Mouse (Mus musculus) testis, postnatal 10 days (tissue): ENCODE results near the gene Gnl3l.

ENCODE experiments used
- DNase-seq: peaks from one replicate; pipeline ENCODE4 v3.0.0; 2021; ENCODE audit warnings: low spot score

Gnl3l gene

DNA sequence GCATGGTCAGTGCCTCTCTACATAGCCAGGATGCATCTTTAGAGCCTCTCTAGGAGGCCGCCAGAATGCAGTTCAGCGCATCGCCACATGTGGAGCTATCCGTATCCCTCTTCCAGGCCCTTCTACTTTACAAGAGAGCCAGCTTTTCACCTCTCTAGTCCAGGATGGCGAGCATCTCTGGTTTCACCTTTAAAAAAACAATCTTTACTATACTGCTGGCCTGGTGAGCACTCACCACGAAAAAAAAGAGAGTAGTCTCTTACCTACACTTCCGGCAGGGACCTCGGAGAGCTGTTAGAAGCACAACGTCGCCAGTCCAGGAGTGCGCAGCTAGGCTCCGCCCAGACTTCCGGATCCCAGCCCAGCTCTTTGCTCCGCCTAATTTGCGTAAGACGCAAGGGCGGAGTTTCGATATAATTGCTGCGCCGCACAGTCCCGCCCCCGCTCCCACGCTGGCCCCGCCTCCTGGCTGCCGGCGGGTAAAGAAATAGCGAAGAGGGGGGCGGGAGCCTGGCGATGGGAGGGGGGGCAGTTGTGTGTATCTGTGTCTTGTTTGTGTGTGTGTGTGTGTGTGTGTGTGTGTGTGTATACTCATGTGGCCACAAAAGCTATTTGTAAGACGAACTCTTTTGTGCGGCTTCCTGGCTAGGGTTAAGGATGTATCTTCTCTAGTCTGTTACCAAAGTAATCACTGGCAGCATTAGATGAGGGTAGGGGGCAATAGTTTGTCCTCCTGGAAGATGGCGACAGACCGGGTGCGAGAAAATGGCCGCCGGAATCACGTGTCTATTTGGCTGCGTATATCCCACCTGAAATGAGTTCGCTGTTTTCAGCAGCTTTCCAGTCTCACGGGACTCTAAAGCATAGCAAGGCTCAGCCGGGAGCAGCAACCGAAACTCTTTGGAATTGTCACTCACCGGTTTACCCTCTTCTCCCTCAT is at the start of gene Gnl3l:
TSS of gene Gnl3l (minus strand) at position 385 of the 940 bp plus-strand sequence.
- DNase-seq, result peak; percentile 90

DNA sequence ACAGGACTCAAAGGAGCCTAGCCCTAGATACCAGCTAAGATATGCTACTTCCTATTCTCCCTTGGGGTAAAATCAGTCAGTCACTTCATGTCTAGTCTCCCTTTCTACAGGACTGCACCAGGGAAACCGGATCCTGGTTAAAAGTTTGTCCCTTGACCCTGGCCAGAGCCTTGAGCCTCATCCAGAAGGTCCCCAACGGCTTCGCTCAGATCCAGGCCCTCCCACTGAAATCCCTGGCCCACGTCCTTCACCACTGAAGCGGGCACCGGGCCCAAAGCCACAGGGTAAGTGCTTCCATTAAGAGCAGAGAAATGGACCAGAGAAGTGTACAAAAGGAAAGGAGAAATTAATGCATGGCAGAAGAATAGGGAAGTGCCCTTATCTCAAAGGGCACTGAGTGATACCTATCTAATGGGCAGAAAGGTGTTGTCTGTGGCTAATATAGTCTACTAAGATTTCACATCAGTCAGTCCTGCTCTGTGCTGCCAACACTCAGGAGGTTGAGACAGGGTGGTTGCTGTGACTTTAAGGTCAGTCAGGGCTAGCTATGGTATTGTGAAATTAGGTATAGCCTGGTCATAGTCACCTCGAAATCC is 49.0 kb upstream of the Gnl3l start:
- DNase-seq, result no peak

DNA sequence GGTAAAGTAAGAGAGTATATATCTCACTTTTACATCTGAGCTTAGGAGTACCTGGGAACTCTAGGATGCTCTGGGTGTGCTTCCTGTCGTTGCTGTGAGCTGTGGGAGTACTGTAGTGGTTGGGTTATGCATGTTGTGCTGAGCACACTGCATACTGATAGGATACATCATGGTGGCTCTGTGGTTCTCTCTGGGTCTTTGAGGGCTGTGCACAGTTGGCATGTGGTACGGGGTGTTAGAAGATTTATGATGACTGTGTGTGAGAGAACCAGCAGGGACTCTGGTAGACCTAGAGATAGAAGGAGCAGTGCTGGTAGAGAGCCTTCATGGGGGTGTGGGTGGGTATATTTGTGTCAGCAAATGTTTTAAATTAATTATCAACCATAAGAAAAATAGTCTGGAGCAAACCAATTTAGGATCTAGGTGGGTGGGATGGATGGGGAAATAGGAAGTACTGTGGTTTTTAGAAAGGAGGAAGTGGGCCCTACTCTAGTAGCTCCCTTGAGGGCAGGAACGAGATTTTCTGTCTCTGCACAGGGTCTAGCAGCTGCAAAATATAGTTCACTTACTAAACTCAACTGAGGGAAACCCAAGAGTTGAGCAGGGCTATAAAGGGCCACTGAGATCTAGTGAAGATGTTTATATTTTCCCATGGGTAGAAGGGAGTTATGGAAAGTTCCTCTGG is 44.6 kb upstream of the Gnl3l start:
- no peak for DNase-seq

DNA sequence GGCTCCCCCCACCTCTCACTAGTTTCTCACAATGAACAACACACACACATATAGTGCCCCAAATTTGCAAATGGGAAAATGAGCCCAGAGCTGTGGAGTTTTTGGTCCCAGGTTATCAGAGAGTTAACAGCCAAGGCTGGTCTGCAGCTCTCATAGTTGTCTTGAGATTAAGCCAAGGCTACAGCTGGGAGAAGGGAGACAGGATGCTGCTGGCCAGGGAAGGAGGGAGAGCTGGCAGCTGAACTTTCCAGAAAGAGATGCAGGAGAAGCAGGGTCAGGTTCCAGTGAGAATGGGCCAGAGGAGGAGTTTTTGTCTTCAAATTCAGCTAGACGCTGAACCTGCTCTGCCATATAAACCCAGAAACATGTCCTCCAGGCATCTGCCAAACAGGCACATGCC is 42.2 kb upstream of the Gnl3l start:
- DNase-seq, result no peak

DNA sequence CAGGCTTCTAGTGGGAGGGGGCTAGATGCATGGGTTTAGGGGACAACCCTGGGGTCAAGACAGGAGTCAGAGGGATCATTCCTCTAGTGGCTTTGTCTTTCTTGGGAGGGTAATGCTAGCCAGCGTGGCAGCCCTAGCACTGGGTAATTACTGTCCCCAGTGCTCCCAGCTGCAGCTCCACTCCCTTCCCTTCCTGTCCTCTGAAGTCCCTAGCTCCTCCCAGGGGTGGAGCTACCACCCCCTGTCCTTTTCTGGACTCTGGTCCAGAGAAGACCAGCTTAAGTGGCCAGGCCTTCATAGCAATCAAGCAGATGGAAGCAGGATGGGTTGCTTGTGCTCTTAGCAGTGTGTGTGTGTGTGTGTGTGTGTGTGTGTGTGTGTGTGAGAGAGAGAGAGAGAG is 38.4 kb upstream of the Gnl3l start:
- DNase-seq, result peak; percentile 42

DNA sequence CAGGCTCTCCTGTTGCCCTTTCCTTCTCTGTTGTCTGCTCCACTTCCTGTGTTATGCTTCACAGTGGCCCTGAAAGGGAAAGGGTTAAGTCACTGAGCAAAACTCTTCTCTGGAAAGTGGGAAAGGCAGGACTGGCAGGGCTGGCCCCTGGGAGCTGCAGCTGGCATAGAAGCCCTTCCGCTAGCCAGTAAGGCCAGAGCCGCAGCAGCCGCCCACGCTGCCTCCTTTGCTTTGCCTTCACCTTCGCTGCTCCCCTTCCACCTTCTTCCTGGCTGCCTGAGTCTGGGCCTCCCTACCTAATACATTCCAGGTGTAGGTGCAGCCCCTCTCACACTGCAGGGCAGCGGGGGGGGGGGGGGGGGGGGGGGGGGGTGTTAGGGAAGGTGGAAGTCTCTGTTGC is 37.4 kb upstream of the Gnl3l start:
- DNase-seq, result no peak

DNA sequence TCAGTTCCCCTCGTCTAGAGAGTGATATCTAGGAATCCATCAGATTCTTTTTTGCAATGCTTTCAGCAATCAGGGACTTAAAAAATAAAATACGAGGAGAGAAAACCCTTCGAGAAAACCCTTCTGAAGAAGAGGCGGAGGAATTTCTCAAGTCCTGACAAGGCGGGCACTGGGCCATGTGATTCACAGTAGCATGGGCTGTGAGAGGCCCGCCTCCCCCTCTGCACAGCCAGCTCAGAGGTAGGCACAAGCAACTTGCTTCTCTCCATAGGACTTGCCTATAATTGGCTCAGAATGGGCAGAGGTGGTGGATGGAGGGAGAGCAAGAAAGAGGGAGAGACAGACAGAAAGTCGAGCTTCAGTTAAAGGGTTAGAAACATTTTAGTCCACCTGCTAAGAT is 33.2 kb upstream of the Gnl3l start:
- DNase-seq, result peak; percentile 41

DNA sequence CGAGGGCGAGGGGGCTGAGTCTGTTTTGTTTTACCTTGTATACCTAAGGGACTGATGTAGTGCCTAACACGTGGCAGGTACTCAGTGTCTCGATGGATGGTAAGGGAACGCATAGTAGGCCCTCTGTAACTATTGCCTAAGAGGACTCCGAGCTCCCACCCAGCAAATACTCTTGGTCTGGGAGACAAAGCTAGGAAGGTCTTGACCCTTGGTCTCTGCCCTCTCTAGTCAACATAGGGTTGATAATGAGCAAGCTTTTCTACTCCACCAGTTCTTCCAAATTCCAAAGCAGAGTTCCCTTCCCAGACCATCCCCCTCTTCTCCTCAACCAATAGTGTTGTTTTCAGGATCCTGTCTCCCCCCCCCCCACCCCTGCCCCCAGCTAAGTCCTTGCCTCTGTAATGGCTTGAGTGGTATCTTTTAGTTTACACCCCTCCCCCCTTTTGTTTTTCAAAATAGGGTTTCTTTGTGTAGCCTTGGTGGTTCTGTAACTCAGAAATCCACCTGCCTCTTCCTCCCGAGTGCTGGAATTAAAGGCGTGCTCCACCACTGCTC is 32.6 kb upstream of the Gnl3l start:
- no peak for DNase-seq

DNA sequence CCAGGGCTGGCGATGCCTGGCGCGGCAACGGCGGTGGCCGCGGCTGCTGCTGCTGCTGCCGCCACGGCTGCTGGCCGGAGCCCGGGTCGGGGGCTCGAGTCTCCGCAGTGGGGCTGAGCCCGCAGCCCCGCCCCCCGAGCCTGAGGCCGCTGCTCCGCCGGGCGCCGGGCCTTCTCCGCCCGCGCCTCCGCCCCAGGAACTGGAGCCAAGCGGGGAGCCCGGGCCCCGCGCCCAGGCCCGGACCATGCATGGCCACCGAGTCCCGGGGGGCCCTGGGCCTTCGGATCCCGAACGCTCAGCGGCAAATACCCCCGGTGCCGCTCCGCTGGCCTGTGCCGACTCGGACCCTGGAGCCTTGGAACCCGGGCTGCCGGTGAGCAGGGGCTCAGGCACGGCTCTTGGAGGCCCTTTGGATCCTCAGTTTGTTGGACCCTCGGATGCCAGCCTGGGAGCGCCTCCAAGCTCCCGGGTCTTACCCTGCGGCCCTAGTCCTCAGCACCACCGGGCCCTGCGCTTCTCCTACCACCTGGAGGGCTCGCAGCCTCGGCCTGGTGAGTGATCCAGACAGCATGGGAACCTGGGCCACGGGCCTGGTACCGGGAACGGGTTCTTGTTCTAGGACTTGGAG is 30.4 kb upstream of the Gnl3l start:
- DNase-seq, result peak; percentile 52

DNA sequence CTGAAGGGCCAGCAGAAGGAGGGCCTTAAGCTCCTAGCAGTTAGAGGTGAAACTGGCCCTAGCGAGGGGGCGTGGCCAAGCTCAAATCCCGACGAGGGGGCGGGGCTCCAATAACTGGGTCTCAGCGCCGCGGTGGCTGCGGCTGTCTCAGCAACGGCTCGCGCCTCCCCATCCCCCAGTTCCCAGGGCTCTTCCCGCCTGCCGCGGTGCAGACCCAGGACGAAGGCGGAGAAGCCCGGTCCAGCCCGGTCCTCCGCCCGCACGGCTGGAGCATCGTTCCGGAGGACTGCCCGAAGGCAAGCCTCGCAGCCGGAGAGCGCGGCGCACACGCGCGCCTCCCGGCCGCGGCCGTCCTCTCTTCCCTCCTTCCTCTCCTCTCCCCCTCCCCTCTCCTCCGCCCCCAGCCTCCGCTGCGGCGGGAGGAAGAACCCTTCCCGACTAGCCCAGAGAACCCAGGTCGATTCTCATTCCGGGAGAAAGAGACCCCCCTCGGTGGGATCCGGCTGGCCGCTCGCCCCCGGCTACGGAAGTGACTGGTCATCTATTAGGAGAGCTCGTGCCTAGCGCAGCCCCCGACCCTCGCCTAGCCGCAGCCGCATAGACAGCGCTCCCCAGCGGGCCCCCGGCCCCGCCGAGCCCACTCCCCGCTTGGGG is 29.8 kb upstream of the Gnl3l start:
- DNase-seq, result peak; percentile 91

DNA sequence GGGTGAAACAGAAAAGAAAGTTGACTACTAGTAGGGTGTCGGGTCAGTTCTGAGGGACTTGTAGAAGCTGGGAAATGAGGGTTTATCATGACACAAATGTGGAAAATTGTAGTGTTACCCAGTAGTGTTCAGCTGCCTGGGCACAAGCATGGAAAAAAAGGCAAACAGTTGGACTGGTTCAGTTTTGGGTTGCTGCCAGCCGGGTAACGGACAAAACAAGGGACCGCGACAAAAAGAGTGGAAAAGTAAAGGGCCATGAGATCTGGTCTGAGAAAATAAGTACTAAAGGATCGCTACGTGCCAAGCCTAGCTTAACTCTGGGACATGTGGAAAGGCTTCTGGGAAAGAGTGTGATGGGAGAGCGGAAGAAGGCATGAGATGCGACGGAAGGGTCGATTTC is 29.2 kb upstream of the Gnl3l start:
- peak; percentile 43 for DNase-seq

DNA sequence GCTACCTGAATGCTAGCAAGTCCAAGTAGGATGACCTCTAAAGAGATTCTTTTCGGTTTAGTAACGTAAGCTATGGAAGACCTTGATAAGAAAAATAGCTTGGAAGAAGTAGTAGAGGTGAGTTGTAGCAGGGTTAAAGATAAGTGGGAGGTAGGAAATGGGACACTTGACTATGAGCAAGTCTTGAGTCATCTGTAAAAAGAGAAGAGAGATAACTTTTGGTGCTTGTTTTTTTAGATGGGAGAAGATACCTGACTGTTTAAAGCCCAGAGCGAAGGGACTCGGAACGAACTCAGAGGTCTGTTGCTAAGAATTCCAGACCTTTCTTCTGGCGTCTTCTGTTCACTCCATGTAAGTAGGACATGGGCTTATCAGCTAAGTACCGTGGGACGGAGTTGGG is 28.7 kb upstream of the Gnl3l start, which contains the start of gene Fgd1:
TSS of gene Fgd1 (plus strand) at position 301 of the 400 bp plus-strand sequence.
- no peak for DNase-seq

DNA sequence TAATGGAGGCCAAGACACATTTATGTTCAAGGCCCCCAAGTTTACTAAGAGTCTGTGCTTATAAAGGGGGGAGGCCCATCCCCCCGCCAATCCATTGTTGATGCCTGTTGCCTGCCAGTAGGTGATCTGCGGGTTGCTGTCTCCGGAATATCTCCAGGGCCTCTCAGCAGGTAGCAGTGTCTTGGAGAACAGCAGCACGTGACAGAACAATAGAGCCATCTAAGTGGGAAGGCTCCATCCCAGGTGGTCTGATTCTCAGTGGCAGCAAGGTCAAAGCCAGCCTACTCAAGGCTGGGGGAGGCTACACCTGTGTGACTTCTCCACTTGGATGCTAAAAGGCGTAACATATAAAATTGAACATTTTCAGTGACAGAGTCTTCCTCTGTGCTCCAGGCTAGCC is 24.1 kb upstream of the Gnl3l start:
- DNase-seq, result no peak

DNA sequence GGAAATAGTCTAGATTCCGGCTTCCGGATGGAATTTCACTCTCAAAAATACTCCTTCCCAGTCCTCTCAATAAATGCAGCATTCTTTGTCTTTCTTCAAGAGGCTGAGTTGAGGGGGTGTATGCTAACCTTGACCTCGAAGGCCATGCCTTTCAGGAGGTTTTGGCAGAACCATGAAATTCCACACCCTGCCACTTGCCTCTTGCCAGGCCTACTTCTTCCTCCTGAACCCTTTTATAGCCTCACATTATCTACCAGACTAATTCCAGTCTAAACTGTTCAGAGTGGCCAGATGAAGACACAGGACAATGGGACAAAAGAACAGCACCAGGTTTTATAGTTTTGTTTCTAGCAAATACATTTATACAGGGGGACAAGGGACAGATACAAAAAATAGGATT is 14.3 kb upstream of the Gnl3l start:
- DNase-seq, result no peak

DNA sequence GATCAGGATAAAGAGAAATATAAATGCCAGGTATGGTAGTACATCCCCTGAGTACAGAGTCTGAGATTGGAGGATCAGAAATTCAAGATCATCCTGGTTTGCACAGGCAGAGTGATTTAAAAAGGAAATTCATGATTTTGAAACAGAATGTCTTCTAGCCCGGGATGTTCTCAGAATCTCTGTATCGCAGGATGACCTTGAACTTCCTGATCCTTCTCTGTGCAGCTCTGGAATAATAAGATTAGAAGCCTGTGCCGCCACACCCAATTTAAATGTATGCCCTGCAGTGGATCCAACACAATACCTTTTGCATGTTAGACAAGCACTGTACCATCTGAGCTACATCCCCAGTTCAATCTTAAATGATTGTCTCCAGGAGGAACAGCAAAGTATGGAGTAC is 1.7 kb upstream of the Gnl3l start:
- DNase-seq, result no peak

DNA sequence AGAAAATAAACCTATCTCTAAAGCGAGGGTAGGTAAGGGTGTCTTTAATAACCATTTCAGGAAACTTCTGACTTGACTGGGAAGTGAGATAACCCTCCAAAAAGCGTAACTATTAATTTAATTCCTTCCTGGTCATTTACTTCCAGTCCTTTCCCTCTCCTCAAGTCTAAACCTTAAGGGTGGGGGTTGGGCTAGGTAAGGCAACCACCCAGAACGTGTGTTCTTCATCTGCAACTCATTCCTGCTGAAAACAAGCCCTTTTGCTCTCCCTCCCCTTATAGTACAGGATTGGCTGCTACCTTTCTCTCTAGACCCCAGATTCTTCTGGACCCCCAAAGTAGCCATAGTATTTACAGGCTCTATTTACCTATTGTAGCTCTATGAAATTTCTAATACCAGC is 775 bp upstream of the Gnl3l start:
- DNase-seq, result no peak

DNA sequence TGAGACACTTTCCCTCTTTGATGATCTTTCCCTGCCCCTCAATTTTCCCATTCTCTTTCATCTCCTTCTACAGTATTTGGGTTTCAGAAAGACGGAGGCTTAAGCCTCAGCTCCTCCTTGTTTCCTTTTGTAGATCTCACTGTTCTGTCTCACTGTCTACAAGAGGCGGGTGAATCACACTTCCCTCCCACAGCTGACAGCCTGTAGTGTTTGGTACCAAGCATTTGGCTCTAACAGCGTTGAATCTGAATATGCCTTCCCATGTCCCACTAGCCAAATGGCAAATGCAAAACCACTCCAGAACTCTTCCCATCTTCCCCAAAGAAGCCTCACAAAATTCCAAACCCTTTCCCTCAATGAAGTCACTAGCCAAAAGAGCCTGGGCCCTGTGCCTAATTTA is 20.3 kb downstream of the Gnl3l start:
- DNase-seq, result no peak

DNA sequence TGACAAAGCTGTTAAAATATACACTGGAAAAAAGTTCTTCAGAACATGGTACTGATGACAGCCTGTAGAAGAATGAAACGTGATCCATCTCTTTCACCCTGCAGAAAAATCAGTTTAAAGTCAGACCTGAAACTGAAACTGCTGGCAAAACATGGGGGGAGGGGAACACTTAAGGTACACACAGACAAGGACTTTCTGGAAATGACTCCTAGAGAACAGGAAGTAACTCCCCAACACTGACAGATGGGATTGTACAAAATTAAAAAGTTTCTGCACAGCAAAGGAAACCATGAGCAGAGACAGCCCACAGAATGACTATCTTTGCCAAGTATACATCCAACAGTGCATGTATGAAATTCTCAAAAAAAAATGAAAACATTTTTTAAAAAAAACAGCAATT is 35.5 kb downstream of the Gnl3l start:
- DNase-seq, result no peak

DNA sequence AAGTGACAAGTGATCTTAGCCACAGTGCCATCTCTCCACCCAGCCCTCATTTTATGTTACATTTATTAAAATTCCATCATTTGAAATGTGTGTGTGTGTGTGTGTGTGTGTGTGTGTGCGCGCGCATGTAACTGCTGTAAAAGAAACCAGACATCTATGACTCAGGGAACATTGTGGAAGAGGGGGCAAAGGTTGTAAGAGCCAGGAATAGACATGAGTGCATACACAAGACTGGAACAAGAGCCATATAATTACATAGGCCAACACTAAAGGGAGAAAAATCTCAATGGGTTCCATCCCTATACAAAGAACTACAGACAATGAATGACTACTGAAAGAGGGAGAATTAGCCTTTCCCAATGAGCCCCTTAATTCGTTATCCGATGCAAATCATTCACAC is 41.7 kb downstream of the Gnl3l start:
- DNase-seq, result no peak

DNA sequence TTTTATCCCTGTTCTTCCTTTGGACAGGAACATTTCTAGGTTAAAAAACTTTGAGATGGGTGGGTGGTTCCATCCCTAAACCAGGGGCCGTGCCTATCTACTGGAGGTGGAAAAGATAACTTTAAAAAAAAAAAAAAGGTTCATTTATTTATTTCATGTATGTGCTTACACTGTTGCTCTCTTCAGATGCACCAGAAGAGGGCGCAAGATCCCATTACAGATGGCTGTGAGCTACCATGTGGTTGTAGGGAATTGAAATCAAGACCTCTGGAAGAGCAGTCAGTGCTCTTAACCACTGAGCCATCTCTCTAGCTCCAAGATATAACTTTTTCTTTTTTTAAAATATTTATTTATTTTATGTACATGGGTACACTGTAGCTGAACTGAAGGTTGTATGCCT is 54.1 kb downstream of the Gnl3l start:
- no peak for DNase-seq

DNA sequence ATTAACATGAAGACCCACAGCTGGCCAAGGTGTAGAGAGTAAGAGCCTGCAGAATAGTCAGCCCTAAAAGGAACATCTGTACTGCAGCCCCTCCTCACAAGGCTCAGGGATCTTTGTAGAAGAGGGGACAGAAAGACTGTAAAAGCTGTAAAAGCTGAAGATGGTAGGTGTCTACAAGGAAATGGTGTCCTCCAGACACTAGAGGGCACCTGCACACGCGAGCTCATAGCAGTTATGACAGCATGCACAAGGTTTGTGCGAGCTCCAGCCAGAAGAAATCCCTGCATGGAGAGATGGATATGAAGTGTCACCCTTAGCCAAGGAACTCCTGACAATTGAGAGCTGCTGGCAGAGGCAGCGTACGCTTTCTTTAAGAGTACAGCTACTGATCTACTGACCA is 56.4 kb downstream of the Gnl3l start:
- no peak for DNase-seq
